Comparison of ENCODE assay signal across 13 mouse cellular contexts in the genomic region with DNA sequence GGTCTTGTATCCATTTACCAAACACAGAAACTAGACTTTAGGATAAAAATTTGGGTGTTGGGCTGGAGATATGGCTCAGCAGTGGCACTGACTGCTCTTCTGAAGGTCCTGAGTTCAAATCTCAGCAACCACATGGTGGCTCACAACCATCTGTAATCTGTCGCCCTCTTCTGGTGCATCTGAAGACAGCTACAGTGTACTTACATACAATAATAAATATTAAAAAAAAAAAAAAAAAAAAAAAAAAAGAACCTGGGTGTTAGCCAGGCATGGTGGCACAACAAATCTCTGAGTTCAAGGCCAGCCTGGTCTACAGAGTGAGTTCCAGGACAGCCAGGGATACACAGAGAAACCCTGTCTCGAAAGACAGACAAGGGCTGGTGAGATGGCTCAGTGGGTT. TPM values are rescaled to one million over a fixed set of nuclear protein-coding genes. Genes with fewer than 3 reads are reported as not detected.
A peak's percentile ranks its signal among the peaks of the same experiment; 100 is the strongest.
DNase-seq lines count a peak whose midpoint lies in the region; ATAC-seq and TF ChIP-seq lines count a peak whose summit lies in the region.
"Not testable (repeated sequence)": the region's sequence is repeated elsewhere in the genome, so short reads cannot be mapped to it uniquely, and the experiment has no call there.
"Had no signal": no experiment of that assay in that cellular context is flagged by ENCODE, and none has a peak within 500 bp of the region (broad histone marks: within the 10 kb centered on the region; RNA-seq: fewer than 3 reads in every experiment).

No protein-coding gene starts in this region.

- DNase-seq in A20 (ENCODE audit: low read depth, low spot score) (peak; percentile 49), adipocyte (ENCODE audit: low spot score) (peak; percentile 42)
- DNase-seq in induced T-regulatory cell, adult 2 months (ENCODE audit: low read depth), result peak; percentile 47
- DNase-seq in left cerebral cortex, adult 2 months (ENCODE audit: extremely low spot score in 1 of 2, low spot score in 2 of 2), result not testable (repeated sequence)
- DNase-seq in midbrain, embryonic 11.5 days (ENCODE audit: low spot score, missing footprints), result peak; percentile 12

- H3K9ac ChIP-seq in midbrain, embryonic 11.5 days (ENCODE audit: low read length), result not testable (repeated sequence)

- H3K4me2 ChIP-seq in midbrain, embryonic 11.5 days, result not testable (repeated sequence)

- not testable (repeated sequence) for H3K36me3 ChIP-seq in E14TG2a.4 (ENCODE audit: insufficient read depth, low read length); midbrain, embryonic 11.5 days (ENCODE audit: control insufficient read depth, insufficient read depth, low read length)

- intact Hi-C loops in left cerebral cortex, adult 2 months (cut with DNase I), result not testable (repeated sequence)

- not testable (repeated sequence) for ATAC-seq in midbrain, embryonic 11.5 days (ENCODE audit: low FRiP score)

- H3K9me3 ChIP-seq in E14TG2a.4 (ENCODE audit: low read length); midbrain, embryonic 11.5 days (ENCODE audit: control insufficient read depth, low read length): not testable (repeated sequence)

- H3K4me3 ChIP-seq in E14TG2a.4 (replicated peaks; ENCODE audit: low read length); left cerebral cortex, adult 2 months; midbrain, embryonic 11.5 days (ENCODE audit: low read depth, low read length): not testable (repeated sequence)

- WGBS in midbrain, embryonic 11.5 days, result 51% methylated on average over 2 of the region's 2 CpGs

- not testable (repeated sequence) for H3K27ac ChIP-seq in left cerebral cortex, adult 2 months; midbrain, embryonic 11.5 days (ENCODE audit: low read depth, low read length)

- peaks cover 46% of the 10 kb centered on the region for H3K27me3 ChIP-seq in E14TG2a.4 (ENCODE audit: insufficient read depth, low read length)
- not testable (repeated sequence) for H3K27me3 ChIP-seq in midbrain, embryonic 11.5 days (ENCODE audit: control insufficient read depth, insufficient read depth, low read length)

- H3K4me1 ChIP-seq in E14TG2a.4 (replicated peaks; ENCODE audit: low read depth, low read length), result peaks cover 30% of the 10 kb centered on the region
- not testable (repeated sequence) for H3K4me1 ChIP-seq in midbrain, embryonic 11.5 days (ENCODE audit: control insufficient read depth, insufficient read depth, low read length)

- TF ChIP-seq CTCF in E14TG2a.4 (conservative IDR thresholded peaks at IDR 0.05; ENCODE audit: low read length), result peak; percentile 20; the same call in 1 of the 2 replicates
- TF ChIP-seq CTCF in left cerebral cortex, adult 2 months (IDR thresholded peaks at IDR 0.05), result peak; percentile 26

RNA-seq across cellular contexts. Expression of a gene that starts 4.4 kb away (rescaled TPM):
- total RNA-seq in left cerebral cortex, adult 2 months (2021), result 1 to 10 TPM; 8.5 to 9.8 TPM
- polyA plus RNA-seq in midbrain, embryonic 11.5 days (2014; fragmentation: Nextera tagmentation; extraction: Ambion mirVana), result 9.4 and 9.6 TPM in 2 replicates

RNA-seq across cellular contexts. Expression of a gene that starts 12.2 kb away (rescaled TPM):
- under 1 TPM; 0.26 to 0.38 TPM for total RNA-seq in left cerebral cortex, adult 2 months (2021)
- 0.78 and 0.86 TPM in 2 replicates for polyA plus RNA-seq in midbrain, embryonic 11.5 days (2014; fragmentation: Nextera tagmentation; extraction: Ambion mirVana)
- total RNA-seq: common myeloid progenitor, adult 5-6 weeks; gastrocnemius, adult 8-10 months; gastrocnemius, postnatal 36 days; heart, postnatal 10 days; heart, postnatal 4 days had no signal
- polyA plus RNA-seq: C2C12; erythroblast, embryonic 14.5 days had no signal

RNA-seq across cellular contexts. Expression of a gene that starts 25.2 kb away (rescaled TPM):
- total RNA-seq in left cerebral cortex, adult 2 months (2021), result 100 to 1,000 TPM; 299 to 305 TPM
- 51.6 and 54.4 TPM in 2 replicates for polyA plus RNA-seq in midbrain, embryonic 11.5 days (2014; fragmentation: Nextera tagmentation; extraction: Ambion mirVana)

RNA-seq across cellular contexts. Expression of a gene that starts 29.8 kb away (rescaled TPM):
- total RNA-seq in left cerebral cortex, adult 2 months (2021), result 10 to 100 TPM; 34.7 to 35.4 TPM
- 54.6 and 57.1 TPM in 2 replicates for polyA plus RNA-seq in midbrain, embryonic 11.5 days (2014; fragmentation: Nextera tagmentation; extraction: Ambion mirVana)

RNA-seq across cellular contexts. Expression of a gene that starts 38.2 kb away (rescaled TPM):
- 10 to 100 TPM; 38.5 to 39.9 TPM for total RNA-seq in left cerebral cortex, adult 2 months (2021)
- polyA plus RNA-seq in midbrain, embryonic 11.5 days (2014; fragmentation: Nextera tagmentation; extraction: Ambion mirVana), result 96.5 and 107 TPM in 2 replicates
